Mouse (Mus musculus) brain, embryonic 14.5 days (tissue): ENCODE results near the gene Tmem259.

Experiments used
- CTCF ChIP-seq: fragments of 200-500 bp; IDR thresholded peaks from 2 replicates; pipeline ENCODE4 v1.5.1; 2012; ENCODE audit warnings: inconsistent platforms, mild to moderate bottlenecking, moderate library complexity, borderline replicate concordance; ENCODE audit not compliant: insufficient read depth, insufficient read length; ENCODE audit errors: extremely low read depth
- POLR2A ChIP-seq: fragments of 200-500 bp; IDR thresholded peaks from 2 replicates; pipeline ENCODE4 v1.6.1; 2012; ENCODE audit warnings: mild to moderate bottlenecking, inconsistent platforms, borderline replicate concordance; ENCODE audit not compliant: poor library complexity, insufficient read depth, insufficient read length, severe bottlenecking; ENCODE audit errors: extremely low read depth

- no peak for TF ChIP-seq CTCF
- TF ChIP-seq POLR2A: no peak
Measured at GRCm38 (mm10) chr10:79956643-79957154, 27.4 kb downstream of the Tmem259 start.
